Mouse (Mus musculus) urinary bladder, adult 18-20 months (tissue): ENCODE results near the gene Thpo.
A peak's percentile ranks its signal among the peaks of the same experiment; 100 is the strongest.

Experiments used
- DNase-seq, 2 experiments: peaks; one replicate each; pipeline ENCODE4 v3.0.0; 2022; ENCODE audit warnings: low spot score in 2 of 2, mixed read lengths in 2 of 2

Gene Thpo

DNA sequence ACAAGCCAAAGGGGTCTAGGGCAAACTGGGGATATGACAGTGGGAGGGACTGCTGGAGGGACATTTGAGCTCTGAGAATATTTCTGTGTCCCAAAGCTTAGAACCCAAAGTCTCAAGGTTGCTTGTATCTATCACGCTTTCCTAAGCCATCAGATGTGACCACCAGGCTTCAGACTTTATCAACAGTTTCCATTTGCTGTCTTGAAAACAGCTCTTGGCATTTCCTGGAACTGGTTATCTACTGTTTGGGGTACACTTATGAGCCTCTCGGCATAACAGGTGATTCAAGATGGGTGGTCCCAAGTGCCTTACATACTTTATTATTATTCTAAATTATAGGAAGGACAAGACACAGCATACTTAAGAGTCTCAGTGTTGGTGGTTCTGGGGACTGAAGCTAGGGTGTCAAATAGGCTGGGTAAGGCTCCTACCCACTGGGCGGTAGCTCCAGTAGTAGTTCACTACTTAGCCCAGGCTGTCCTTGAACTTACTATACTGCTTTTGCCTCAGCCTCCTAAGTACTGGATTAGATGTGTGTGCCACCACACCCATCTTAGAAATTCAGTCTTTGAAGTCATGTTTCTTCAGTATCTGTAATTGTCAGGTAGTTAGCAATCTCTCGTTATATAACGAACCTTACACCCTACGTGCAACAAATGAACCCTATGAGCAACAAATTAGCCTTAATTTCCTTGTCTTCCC, 30.5 kb downstream of the Thpo start:
- DNase-seq = no peak

DNA sequence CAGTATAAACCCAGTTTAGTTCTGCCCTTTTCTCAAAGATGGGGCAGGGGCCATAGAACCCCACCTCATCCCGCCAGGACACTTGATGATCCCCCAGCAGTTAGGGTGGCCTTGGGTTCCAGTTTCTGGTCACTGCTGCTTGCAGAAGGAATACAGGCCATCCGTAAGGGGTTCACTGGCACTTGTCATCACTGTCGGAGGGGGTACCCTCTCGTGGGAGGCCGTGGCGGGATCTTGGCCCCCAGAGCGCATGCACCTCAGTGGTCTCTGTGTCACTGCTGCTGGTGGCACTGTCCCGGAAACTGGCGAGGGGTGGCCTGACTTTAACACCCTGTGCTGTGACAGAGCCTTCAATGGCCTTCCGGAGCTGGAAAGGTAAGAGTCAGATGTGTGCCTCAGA, 31.2 kb downstream of the Thpo start:
- no peak for DNase-seq

DNA sequence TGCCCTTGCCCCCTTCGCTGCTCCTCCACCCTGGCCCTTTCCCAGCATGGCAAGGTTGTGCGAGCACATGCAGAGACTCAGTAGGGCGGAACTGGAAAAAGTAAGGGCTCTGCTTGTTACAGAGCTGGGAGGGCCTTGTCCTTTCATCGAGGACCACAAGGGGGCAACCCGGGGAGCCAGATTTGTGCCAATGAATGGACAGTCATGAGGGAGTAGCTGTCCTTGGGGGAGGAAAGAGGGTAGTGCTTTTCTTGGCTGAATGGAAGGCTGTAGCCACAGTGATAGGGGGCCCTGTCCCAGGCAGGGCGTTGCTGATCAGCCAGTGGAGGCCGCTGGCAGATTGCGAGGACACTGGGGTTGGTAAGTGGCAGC, 31.8 kb downstream of the Thpo start:
- no peak for DNase-seq

DNA sequence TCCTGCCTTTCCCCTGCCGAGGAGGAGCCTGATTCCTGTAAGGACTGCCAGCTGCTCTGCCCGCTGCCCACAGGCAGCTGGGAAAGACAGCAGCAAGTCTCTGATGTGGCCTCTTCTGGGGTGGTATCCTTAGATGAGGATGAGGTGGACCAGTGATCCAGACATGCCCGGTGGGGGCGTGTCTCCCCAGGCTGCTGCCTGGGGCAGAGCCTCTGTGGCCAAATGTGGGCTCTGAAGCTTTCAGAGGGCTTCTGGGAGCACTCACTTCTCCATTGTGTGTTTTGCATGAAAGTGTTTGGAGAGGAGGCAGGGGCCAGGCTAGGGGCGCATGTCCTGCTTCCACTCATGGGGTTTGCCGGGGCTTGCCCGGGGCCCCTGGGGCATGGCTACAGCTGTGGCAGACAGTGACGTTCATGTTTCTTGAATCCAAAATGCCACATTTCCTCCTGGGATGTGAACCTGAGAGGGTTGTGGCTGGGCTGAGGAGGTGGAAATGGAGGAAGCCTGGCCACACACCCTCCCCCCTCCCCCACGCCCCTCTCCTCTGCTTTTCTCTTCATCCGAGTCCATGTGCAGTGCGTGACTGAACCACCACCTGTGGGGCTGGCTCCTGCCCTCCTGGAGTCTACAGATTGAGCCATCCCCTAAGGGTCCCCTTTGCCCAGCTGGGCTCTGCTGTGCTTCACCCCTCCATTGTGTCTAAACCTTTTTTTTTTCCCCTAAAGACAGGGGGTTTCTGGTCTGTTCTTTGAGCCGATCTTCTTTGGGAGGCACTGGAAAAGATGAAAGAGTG, 32.4 kb downstream of the Thpo start:
- no peak for DNase-seq

DNA sequence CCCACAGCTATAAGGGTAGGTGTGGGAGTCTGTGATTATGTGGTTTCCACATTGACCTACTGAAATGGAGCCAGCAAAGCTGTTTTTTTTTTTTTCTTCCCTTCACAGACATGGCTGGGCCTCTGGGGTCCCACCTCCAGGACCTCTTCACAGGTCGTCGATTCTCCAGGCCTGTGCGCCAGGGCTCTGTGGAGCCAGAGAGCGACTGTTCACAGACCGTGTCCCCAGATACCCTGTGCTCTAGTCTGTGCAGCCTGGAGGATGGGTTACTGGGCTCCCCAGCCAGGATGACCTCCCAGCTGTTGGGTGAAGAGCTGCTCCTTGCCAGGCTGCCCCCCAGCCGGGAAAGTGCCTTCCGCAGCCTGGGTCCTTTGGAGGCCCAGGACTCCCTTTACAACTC, 33.0 kb downstream of the Thpo start:
- DNase-seq = no peak

DNA sequence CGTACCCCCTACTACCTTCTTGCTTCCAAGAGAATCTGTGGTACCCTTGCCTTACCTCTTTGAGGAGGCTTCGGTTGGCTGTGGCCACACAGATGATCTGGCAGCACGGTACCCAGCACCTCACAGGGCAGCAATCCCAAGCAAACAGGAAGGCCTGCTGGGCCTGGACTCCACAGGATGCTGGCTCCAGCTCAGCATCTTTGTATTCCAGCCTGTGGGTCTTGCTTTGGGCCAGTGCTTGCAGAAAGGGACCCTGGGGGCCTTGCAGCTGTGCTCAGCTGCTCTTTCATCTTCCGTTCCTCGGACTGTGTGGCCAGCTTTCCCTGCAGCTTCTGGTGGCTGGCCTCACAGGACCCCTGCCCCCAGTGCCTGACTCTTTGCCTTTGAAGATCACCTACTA, 34.3 kb downstream of the Thpo start:
- no peak for DNase-seq

DNA sequence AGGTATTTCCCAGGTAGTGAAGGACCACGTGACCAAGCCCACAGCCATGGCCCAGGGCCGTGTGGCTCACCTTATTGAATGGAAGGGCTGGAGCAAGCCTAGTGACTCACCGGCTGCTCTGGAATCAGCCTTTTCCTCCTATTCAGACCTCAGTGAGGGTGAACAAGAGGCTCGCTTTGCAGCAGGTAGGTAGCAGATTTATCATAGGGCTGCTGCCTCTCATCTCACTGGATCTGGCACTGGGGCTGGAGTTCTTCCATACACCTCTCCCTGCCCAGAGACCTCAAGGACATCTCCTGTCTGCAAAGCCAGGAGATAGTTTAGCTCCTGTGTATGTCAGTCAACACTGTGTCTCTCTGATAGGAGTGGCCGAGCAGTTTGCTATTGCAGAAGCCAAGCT, 35.0 kb downstream of the Thpo start:
- DNase-seq = no peak

DNA sequence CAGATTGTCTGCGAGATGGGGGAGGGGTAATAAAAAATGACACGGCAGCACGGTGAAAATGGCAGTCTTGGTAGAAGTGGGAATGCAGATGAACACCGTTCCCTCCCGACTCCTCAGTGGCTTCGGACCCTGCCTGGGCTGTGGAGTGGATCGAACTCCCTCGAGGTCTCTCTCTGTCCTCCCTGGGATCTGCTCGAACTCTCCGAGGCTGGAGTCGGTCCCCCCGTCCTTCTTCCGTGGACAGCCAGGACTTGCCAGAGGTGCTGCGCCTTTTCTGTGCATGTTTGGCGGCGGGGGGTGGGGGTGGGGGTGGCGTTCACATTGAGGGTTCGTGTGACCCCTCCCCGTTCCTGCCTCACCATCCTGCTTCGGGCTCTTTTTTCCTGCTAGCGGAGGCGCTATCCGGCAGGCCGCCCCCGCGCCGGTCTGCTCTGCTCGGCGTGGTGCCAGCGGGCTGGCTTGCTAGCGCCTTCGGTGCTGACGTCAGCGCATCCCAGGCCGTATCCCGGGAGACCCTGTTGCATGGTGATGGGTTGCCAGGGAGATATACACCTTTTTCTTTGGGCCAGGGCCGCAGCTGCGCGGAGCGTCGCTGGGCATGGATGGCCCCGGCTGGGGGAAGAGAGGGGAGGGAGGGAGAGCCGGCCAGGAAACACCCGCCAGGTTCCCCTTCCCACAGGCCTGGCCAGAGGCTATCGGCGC, 38.5 kb downstream of the Thpo start:
- peak in 1 of 2 experiments; percentile 67 for DNase-seq

DNA sequence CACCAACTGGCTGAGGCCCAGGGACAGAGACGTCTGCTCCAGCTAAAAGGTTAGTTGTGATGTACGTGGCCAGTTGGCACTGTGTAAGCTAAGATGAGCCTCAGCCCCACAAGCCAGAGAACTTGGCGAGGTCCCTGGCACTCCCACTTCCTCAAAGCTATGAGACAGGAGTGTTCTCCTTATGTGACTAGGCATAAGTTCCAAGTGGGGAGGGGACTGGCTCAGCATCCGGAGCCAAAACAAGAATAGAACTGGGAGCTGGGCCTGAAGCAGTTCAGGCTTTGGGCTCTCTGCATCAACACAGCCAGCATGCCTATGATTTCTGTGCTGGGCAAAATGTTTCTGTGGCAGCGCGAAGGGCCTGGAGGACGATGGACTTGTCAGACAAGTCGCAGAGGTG, 39.5 kb downstream of the Thpo start:
- DNase-seq = no peak

DNA sequence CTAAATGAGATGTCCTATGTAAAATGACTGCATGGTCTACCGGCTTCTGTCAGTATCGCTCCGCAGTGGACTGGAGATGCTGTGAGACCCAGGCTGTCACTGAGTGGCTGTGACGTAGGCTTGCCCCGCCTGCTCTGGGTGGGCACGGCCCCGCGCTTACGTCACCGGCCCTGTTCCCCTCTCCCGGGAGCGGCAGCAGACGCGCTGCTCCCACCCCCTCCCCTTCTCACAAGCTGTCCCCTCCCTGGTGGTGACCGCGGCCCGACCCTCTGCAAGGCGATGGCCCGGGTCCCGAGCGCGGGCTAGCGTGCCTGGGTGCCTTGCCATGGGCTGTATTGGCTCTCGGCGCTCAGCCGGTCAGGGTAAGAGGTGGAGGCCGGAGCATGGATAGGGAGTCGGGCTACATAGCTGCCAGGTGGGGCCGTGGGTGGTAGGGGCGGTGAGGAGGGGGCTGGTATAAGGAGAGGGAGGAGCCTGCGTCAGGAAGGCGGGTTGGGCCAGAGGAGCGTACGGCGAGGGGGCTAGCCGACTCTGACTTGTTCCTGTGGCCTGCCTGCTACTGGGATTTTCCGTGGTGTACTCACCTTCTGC, 41.1 kb downstream of the Thpo start, which contains the start of gene Fam131a:
Gene Fam131a (plus strand): TSS at position 131 of the 591 bp plus-strand sequence.
- peak; percentile 65 to 77 for DNase-seq

DNA sequence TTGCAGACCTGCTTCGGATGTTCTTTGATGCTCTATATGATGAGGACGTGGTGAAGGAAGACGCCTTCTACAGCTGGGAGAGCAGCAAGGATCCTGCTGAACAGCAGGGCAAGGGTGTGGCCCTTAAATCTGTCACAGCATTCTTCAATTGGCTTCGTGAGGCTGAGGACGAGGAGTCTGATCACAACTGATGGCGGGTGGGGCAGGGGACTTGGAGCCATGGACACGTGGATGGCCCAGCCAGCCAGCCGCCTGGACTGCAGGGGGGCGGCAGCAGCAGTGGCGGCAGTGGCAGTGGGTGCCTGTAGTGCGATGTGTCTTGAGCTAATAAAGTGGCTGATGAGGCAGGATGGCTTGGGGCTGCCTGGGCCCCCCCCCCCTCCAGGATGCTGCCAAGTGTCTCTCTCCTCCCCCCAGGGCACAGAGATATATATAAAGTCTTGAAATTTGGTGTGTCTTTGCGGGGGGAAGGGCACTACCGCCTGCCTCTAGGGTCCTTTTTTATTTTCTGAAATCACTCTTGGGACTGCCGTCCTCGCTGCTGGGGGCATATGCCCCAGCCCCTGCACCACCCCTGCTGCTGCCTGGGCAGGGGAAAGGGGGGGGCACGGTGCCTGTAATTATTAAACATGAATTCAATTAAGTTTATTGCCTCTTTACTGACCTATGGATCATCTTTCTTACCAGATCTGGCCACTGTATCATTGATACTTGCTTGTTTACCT, 41.9 kb downstream of the Thpo start:
- DNase-seq = no peak

DNA sequence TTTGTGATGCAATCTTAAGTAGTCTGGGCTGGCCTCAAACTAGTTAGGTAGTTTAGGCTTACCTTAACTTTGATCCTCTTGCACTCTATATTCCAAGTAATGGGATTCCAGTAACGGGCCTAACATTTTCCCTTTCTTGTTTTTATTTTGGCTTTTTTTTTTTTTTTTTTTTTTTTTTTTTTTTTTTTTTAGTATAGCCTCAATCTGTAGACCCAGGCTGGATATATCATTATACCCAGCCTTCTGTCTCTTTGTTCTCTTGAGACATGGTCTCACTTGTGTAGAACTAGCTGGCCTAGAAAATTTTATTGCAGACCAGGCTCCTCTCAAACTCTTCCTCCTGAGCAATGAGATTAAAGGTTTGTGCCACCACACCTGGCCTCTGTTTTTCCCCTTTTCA, 42.7 kb downstream of the Thpo start:
- no peak for DNase-seq

DNA sequence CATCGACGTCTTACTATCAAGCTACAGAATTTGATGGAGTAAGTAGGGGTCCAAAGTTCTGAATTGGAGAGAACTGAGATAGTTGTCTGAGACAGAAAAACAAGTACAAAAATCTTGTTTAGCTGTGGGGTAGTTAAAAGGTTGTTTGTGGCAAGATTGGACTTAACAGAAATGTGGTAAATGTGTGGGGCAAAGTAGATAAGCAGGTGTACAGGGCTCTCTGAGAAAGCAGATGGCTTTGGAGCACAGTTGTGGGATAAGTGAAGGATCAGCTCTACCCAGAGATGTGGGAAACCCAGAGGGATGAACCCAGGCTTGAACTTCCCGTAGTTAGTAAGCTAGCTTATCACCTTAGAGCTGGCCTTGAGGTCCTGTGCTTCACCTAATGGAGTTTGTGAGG, 43.5 kb downstream of the Thpo start:
- DNase-seq = no peak

DNA sequence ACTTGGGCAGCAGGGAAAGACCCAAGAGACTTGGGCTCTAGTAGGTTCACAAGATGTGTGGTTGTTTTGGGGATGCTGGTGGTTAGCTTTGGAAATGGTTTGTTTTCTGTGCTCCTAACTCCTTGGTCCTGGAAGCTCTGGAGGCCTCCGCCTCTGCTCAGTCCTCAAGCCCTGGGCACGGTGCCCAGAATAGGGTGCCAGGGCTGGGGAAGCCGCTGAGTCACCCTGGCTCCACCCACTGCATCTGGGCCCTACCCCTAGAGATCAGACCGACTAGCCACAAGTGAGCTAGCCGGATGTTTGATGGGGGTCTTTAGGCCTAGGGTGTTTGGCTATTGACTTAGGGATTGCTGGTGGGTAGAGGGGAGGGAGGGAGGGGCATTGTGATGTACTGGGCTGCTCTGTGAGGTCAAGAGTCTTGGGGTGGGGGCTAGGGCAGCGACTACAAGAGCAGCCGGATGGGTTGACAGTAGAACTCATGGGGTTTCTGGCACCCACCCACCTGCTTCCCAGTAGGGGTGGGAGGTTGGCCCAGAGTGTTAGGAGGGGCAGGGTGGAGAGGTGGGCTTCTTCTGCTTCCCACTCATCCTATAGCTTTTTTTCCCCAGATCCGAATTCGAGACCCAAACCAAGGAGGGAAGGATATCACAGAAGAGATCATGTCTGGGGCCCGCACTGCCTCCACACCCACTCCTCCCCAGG, 56.2 kb downstream of the Thpo start:
- peak; percentile 79 to 88 for DNase-seq

DNA sequence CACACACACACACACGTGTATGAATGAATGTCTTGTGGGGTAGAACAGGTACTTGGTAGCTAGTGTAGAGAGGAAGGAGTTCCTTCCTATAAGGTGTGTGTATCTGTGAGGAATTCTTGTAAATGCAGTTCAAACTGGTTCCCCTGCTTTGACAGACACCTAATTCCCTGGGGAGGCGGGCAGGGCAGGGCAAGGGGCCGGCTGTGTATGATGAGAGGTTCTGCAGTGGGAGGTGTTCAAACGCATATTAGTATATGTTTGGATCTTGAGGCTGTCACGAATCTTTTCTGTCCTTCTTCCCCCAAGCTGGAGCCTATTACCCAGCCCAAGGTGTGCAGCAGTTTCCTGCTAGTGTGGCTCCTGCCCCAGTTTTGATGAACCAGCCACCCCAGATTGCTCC, 56.9 kb downstream of the Thpo start:
- no peak for DNase-seq

DNA sequence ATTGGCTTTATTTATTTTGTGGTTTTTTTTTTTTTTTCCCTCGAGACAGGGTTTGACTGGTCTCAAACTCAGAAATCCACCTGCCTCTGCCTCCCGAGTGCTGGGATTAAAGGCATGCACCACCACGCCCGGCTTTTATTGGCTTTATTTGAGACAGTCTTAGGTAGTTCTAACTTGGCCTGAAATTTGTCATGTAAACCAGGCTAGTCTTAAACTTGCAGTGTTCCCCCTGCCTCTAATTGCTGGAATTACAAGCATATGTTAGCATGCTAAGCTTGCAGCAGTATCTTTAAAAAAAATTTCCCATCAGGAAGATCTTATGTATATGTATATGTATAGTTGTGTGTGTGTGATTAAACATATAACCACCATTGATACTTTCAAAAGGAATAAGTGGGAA, 57.6 kb downstream of the Thpo start:
- no peak for DNase-seq

DNA sequence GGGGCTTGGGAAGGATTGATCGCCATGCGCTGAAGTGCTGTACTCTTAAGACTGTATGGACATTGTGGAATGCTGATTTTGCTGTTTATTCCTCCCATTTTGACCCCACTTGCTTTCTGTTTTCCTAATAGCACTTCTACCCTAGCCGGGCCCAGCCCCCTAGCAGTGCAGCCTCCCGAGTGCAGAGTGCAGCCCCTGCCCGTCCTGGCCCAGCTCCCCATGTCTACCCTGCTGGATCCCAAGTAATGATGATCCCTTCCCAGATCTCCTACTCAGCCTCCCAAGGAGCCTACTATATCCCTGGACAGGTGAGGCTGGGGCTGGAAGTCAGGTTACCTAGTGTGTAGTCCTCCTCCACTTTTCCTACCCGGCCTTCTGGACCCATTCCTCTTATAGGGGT, 59.1 kb downstream of the Thpo start:
- no peak for DNase-seq
